Mouse (Mus musculus) forebrain, postnatal 0 days (tissue): Measurements from ENCODE around the gene Arf3. TPM values are rescaled to one million over a fixed set of nuclear protein-coding genes. Genes with fewer than 3 reads are reported as not detected.

Source experiments
- ATAC-seq: fragments of 200-750 bp; cut with Nextera tagmentation; 2 replicates; pipeline ENCODE4 v1.8.0; 2017; ENCODE audit warnings: mild to moderate bottlenecking, moderate library complexity
- DNase-seq: peaks from one replicate; pipeline ENCODE4 v3.0.0-alpha.2; 2015
- H3K27ac ChIP-seq: fragments of 300-500 bp; sonication (generic); 2 replicates; pipeline ENCODE4 v1.5.1; 2014; ENCODE audit warnings: low read depth, mild to moderate bottlenecking, antibody characterized with exemption, low read length, moderate library complexity, mixed read lengths
- H3K27me3 ChIP-seq: fragments of 300-500 bp; sonication (generic); 2 replicates; pipeline ENCODE4 v1.6.1; 2014; ENCODE audit warnings: mild to moderate bottlenecking, low read length, mixed read lengths; ENCODE audit not compliant: insufficient read depth
- H3K36me3 ChIP-seq: fragments of 300-500 bp; sonication (generic); 2 replicates; pipeline ENCODE4 v1.6.1; 2014; ENCODE audit warnings: mild to moderate bottlenecking, moderate library complexity; ENCODE audit not compliant: insufficient read depth
- H3K4me1 ChIP-seq: fragments of 300-500 bp; sonication (generic); 2 replicates; pipeline ENCODE4 v1.6.1; 2014; ENCODE audit warnings: antibody characterized with exemption; ENCODE audit not compliant: insufficient read depth
- H3K4me2 ChIP-seq: fragments of 300-500 bp; sonication (generic); 2 replicates; pipeline ENCODE4 v1.6.1; 2014; ENCODE audit warnings: low read depth, mild to moderate bottlenecking, moderate library complexity
- H3K4me3 ChIP-seq: fragments of 300-500 bp; sonication (generic); 2 replicates; pipeline ENCODE4 v1.5.1; 2014; ENCODE audit warnings: low read depth, low read length, mixed read lengths
- H3K9ac ChIP-seq: fragments of 300-500 bp; sonication (generic); 2 replicates; pipeline ENCODE4 v1.6.1; 2014; ENCODE audit warnings: mild to moderate bottlenecking
- H3K9me3 ChIP-seq: fragments of 300-500 bp; sonication (generic); 2 replicates; pipeline ENCODE4 v1.6.1; 2016; ENCODE audit warnings: low read length
- CTCF ChIP-seq: sonication (generic); IDR thresholded peaks from 2 replicates; pipeline ENCODE4 v1.5.1; 2016; ENCODE audit warnings: antibody characterized with exemption, control low read depth, low read depth
- WGBS: fragments of 180-500 bp; shearing (Covaris S2); extraction: QIAGEN DNeasy Blood & Tissue Kit; methylation state at CpG from one replicate; pipeline ENCODE4 v1.1.7; 2014; 5-methylcytosine and 5-hydroxymethylcytosine counted together
- polyA plus RNA-seq: library from polyadenylated mRNA; unstranded; fragments of >200 nt; fragmentation: Nextera tagmentation; extraction: Ambion mirVana; gene quantifications from 2 replicates; pipeline ENCODE4 v1.2.1, GENCODE M21; 2015
- total RNA-seq: library from RNA; depleted of rRNA; stranded (reverse); fragments of >200 nt; gene quantifications from 2 replicates; pipeline ENCODE4 v1.2.3, GENCODE M21; 2014

Arf3 gene
- total and polyA plus RNA-seq, 2 experiments from 2014 or later: 104 to 116 TPM

GRCm38 (mm10) chr15:98704312-98704711, 58.7 kb downstream of the Arf3 start:
- no peak for ATAC-seq
- H3K4me1 ChIP-seq: no peaks in the 10 kb centered on the region
- no peak overlapping the region for H3K4me2 ChIP-seq
- no peaks in the 10 kb centered on the region for H3K9me3 ChIP-seq
- peaks cover 9% of the 10 kb centered on the region for H3K27me3 ChIP-seq
- H3K4me3 ChIP-seq: no peak overlapping the region
- no peak for TF ChIP-seq CTCF
- no peak for DNase-seq
- H3K9ac ChIP-seq: no peak overlapping the region
- no peaks in the 10 kb centered on the region for H3K36me3 ChIP-seq
- no peak overlapping the region for H3K27ac ChIP-seq
- 60% methylated on average over 9 of the region's 9 CpGs for WGBS

GRCm38 (mm10) chr15:98699190-98700105, 63.6 kb downstream of the Arf3 start:
- Histone ChIP-seq H3K27ac (peak overlapping the region; percentile 85), H3K36me3 (no peaks in the 10 kb centered on the region), H3K4me3 (peak overlapping the region; percentile 46), H3K4me1 (no peaks in the 10 kb centered on the region), H3K27me3 (peaks cover 9% of the 10 kb centered on the region), H3K9me3 (no peaks in the 10 kb centered on the region), H3K9ac (peak overlapping the region; percentile 56), H3K4me2 (peak overlapping the region; percentile 67)
- peak; percentile 95 for ATAC-seq
- TF ChIP-seq CTCF: peak; percentile 96
- 3% methylated on average over 40 of the region's 40 CpGs for WGBS
- peak; percentile 91 for DNase-seq

GRCm38 (mm10) chr15:98696216-98696615, 66.8 kb downstream of the Arf3 start:
- no peak for DNase-seq

GRCm38 (mm10) chr15:98695726-98696125, 67.3 kb downstream of the Arf3 start:
- H3K27ac ChIP-seq: no peak overlapping the region
- H3K4me1 ChIP-seq: 0 out of 2 replicates have a peak, but pooled peaks cover 8% of the 10 kb centered on the region
- H3K9ac ChIP-seq: no peak overlapping the region
- no peaks in the 10 kb centered on the region for H3K36me3 ChIP-seq
- no peaks in the 10 kb centered on the region for H3K27me3 ChIP-seq
- WGBS: 51% methylated on average over 9 of the region's 9 CpGs
- H3K9me3 ChIP-seq: no peaks in the 10 kb centered on the region
- TF ChIP-seq CTCF: no peak
- ATAC-seq (no peak), DNase-seq (no peak)
- H3K4me3 ChIP-seq: no peak overlapping the region
- H3K4me2 ChIP-seq: no peak overlapping the region

More at GRCm38 (mm10) chr15:98696216-98696615, 66.8 kb downstream of the Arf3 start:
- Histone ChIP-seq H3K27ac (no peak overlapping the region), H3K27me3 (peaks cover 4% of the 10 kb centered on the region; the same call in 1 of the 2 replicates), H3K4me3 (no peak overlapping the region), H3K9me3 (no peaks in the 10 kb centered on the region), H3K4me2 (no peak overlapping the region), H3K4me1 (0 out of 2 replicates have a peak, but pooled peaks cover 6% of the 10 kb centered on the region), H3K9ac (no peak overlapping the region), H3K36me3 (no peaks in the 10 kb centered on the region)
- no peak for TF ChIP-seq CTCF
- no peak for ATAC-seq
- WGBS: 49% methylated on average over 8 of the region's 8 CpGs

GRCm38 (mm10) chr15:98692171-98692715, 70.8 kb downstream of the Arf3 start:
- 0 out of 2 replicates have a peak, but pooled peaks cover 8% of the 10 kb centered on the region for H3K4me1 ChIP-seq
- H3K27ac ChIP-seq: no peak overlapping the region
- H3K27me3 ChIP-seq: no peaks in the 10 kb centered on the region
- 54% methylated on average over 11 of the region's 11 CpGs for WGBS
- no peak overlapping the region for H3K4me2 ChIP-seq
- no peak overlapping the region for H3K9ac ChIP-seq
- H3K9me3 ChIP-seq: no peaks in the 10 kb centered on the region
- no peak for DNase-seq
- H3K4me3 ChIP-seq: no peak overlapping the region
- H3K36me3 ChIP-seq: no peaks in the 10 kb centered on the region
- ATAC-seq: no peak
- no peak for TF ChIP-seq CTCF

- WGBS: 13% methylated on average over 7 of the region's 7 CpGs
- DNase-seq (peak; percentile 35), ATAC-seq (peak; percentile 42; the same call in 1 of the 2 replicates)
- Histone ChIP-seq H3K9ac (0 out of 2 replicates have a peak overlapping the region, but pooled peaks have one; percentile 6), H3K36me3 (no peaks in the 10 kb centered on the region), H3K27ac (no peak overlapping the region), H3K4me2 (no peak overlapping the region), H3K9me3 (no peaks in the 10 kb centered on the region), H3K4me3 (no peak overlapping the region), H3K4me1 (0 out of 2 replicates have a peak, but pooled peaks cover 8% of the 10 kb centered on the region), H3K27me3 (no peaks in the 10 kb centered on the region)
- no peak for TF ChIP-seq CTCF
Measured at GRCm38 (mm10) chr15:98691486-98692147, 71.4 kb downstream of the Arf3 start.
